Mouse (Mus musculus): Measurements from ENCODE around the gene Tm7sf2. TPM values are rescaled to one million over a fixed set of nuclear protein-coding genes. Genes with fewer than 3 reads are reported as not detected.
A peak's percentile ranks its signal among the peaks of the same experiment; 100 is the strongest.

The Tm7sf2 gene
- total and polyA plus RNA-seq, 3 experiments: 7.6 to 13.1 TPM; not detected in 1

DNA sequence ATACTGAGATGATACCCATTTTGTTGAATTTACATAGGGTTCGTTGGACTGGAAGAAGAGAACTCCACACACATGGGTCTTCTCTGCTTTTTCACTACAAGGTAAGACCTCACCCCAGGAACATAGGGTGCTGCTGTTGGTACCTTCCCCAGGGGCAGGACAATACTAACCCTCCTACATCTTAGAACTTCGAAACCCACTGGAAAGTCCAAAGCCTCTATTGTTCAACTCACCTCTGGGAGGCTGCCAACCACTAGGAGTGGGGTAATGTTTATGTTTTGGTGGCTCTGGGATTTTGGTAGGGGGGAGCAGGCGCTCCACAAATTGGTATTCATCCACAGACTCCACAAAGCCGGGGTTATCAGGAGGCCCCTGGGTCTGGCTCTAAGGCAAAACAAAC lies 11.5 kb downstream of the Tm7sf2 start:
- Histone ChIP-seq H3K27ac (ENCODE audit: control insufficient read depth, low read depth, low read length) (no peak overlapping the region), H3K79me2 (ENCODE audit: control insufficient read depth, insufficient read depth, low read length, poor library complexity) (peaks cover 39% of the 10 kb centered on the region), H3K4me3 (ENCODE audit: control insufficient read depth in 1 of 2, insufficient read depth in 1 of 2, low read depth in 2 of 2, low read length in 2 of 2) (peak overlapping the region; percentile 95), H3K36me3 (ENCODE audit: control insufficient read depth in 1 of 2, insufficient read depth in 2 of 2, low read length in 2 of 2) (peaks cover 8 to 18% of the 10 kb centered on the region in 2 experiments), H3K9ac (ENCODE audit: control insufficient read depth, low read depth, low read length, poor library complexity, severe bottlenecking) (peak overlapping the region; percentile 96), H3K4me1 (ENCODE audit: control insufficient read depth in 1 of 2, insufficient read depth in 2 of 2, low read length in 2 of 2) (peaks cover 0 to 10% of the 10 kb centered on the region in 2 experiments; a peak in 1 of 4 replicates), H3K27me3 (ENCODE audit: control insufficient read depth in 1 of 2, insufficient read depth in 2 of 2, low read length in 2 of 2) (no peaks in the 10 kb centered on the region), H3K9me3 (replicated peaks; ENCODE audit: insufficient read depth, low read length) (no peaks in the 10 kb centered on the region)
- TF ChIP-seq MYC (IDR thresholded peaks at IDR 0.05; ENCODE audit: low read depth, low read length): no peak
- TF ChIP-seq CHD2 (IDR thresholded peaks at IDR 0.05; ENCODE audit: low read length): no peak
- TF ChIP-seq TCF12 (IDR thresholded peaks at IDR 0.05; ENCODE audit: low read depth, low read length): no peak
- TF ChIP-seq POLR2AphosphoS5 (IDR thresholded peaks at IDR 0.05; ENCODE audit: borderline replicate concordance, low read depth, low read length): no peak
- TF ChIP-seq MAFK (IDR thresholded peaks at IDR 0.05; ENCODE audit: borderline replicate concordance, low read depth, low read length): no peak
- no peak for TF ChIP-seq MYB (IDR thresholded peaks at IDR 0.05; ENCODE audit: low read depth, low read length)
- no peak for TF ChIP-seq SMC3 (IDR thresholded peaks at IDR 0.05; ENCODE audit: low read depth, low read length)
- TF ChIP-seq ZMIZ1 (IDR thresholded peaks at IDR 0.05; ENCODE audit: low read depth, low read length): no peak
- TF ChIP-seq NRF1 (IDR thresholded peaks at IDR 0.05; ENCODE audit: insufficient read depth, low read depth, low read length, poor library complexity, severe bottlenecking): no peak
- no peak; a peak in 1 of 4 replicates for TF ChIP-seq POLR2A (IDR thresholded peaks at IDR 0.05; ENCODE audit: control insufficient read depth in 1 of 2, insufficient read depth in 1 of 2, low read depth in 1 of 2, low read length in 2 of 2, poor library complexity in 1 of 2)
- no peak for TF ChIP-seq ELF1 (IDR thresholded peaks at IDR 0.05; ENCODE audit: low read depth, low read length)
- no peak for TF ChIP-seq EP300 (IDR thresholded peaks at IDR 0.05; ENCODE audit: low read depth in 1 of 2, low read length in 2 of 2)
- no peak for DNase-seq (ENCODE audit: low read depth, low spot score)

DNA sequence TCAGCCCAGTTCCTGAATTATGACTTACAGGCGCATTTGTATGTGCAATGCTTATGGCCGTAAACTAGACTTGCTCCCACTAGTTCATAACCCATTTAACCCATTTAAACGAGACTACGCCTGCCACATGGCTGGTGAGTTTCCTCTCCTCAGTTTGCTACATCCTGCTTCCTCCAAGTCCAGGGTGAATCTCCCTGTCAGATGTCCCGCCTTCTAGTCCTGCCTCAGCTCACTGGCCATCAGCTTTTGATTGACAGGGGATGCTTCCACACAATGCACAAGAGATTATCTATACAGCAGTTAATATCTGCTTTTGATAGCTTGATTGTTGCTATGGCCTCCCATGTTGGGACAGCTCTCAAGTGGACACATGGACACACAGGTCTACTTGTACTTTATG lies 13.9 kb downstream of the Tm7sf2 start:
- Histone ChIP-seq H3K4me1 (ENCODE audit: control insufficient read depth in 1 of 2, insufficient read depth in 2 of 2, low read length in 2 of 2) (peaks cover 0 to 10% of the 10 kb centered on the region in 2 experiments; a peak in 1 of 4 replicates), H3K9ac (ENCODE audit: control insufficient read depth, low read depth, low read length, poor library complexity, severe bottlenecking) (no peak overlapping the region), H3K79me2 (ENCODE audit: control insufficient read depth, insufficient read depth, low read length, poor library complexity) (peaks cover 35% of the 10 kb centered on the region), H3K4me3 (ENCODE audit: control insufficient read depth in 1 of 2, insufficient read depth in 1 of 2, low read depth in 2 of 2, low read length in 2 of 2) (no peak overlapping the region), H3K9me3 (replicated peaks; ENCODE audit: insufficient read depth, low read length) (no peaks in the 10 kb centered on the region), H3K27ac (ENCODE audit: control insufficient read depth, low read depth, low read length) (no peak overlapping the region), H3K27me3 (ENCODE audit: control insufficient read depth in 1 of 2, insufficient read depth in 2 of 2, low read length in 2 of 2) (no peaks in the 10 kb centered on the region), H3K36me3 (ENCODE audit: control insufficient read depth in 1 of 2, insufficient read depth in 2 of 2, low read length in 2 of 2) (peaks cover 10 to 18% of the 10 kb centered on the region in 2 experiments)
- DNase-seq (ENCODE audit: low read depth, low spot score): peak; percentile 41
- TF ChIP-seq NELFE (IDR thresholded peaks at IDR 0.05; ENCODE audit: low read depth, low read length): no peak
- TF ChIP-seq KAT2A (conservative IDR thresholded peaks at IDR 0.05; ENCODE audit: low read depth, low read length): no peak
- no peak for TF ChIP-seq TCF12 (IDR thresholded peaks at IDR 0.05; ENCODE audit: low read depth, low read length)
- TF ChIP-seq TAL1 (IDR thresholded peaks at IDR 0.05; ENCODE audit: low read length): no peak
- 0 out of 2 replicates have a peak, but pooled peaks have one; percentile 38 for TF ChIP-seq MAX (IDR thresholded peaks at IDR 0.05; ENCODE audit: low read length)
- TF ChIP-seq MAFK (IDR thresholded peaks at IDR 0.05; ENCODE audit: borderline replicate concordance, low read depth, low read length): no peak
- no peak for TF ChIP-seq CHD2 (IDR thresholded peaks at IDR 0.05; ENCODE audit: low read length)
- TF ChIP-seq USF2 (IDR thresholded peaks at IDR 0.05; ENCODE audit: borderline replicate concordance in 1 of 2, insufficient read depth in 1 of 2, low read depth in 1 of 2, low read length in 2 of 2): no peak
- TF ChIP-seq MAZ (IDR thresholded peaks at IDR 0.05; ENCODE audit: low read depth, low read length): no peak
- TF ChIP-seq ZMIZ1 (IDR thresholded peaks at IDR 0.05; ENCODE audit: low read depth, low read length): 0 out of 2 replicates have a peak, but pooled peaks have one; percentile 44
- no peak for TF ChIP-seq POLR2A (IDR thresholded peaks at IDR 0.05; ENCODE audit: control insufficient read depth in 1 of 2, insufficient read depth in 1 of 2, low read depth in 1 of 2, low read length in 2 of 2, poor library complexity in 1 of 2)
- TF ChIP-seq TBP (IDR thresholded peaks at IDR 0.05; ENCODE audit: low read depth, low read length): no peak
- no peak for TF ChIP-seq CTCF (IDR thresholded peaks at IDR 0.05 in 2 of 3, conservative IDR thresholded peaks at IDR 0.05 in 1 of 3; ENCODE audit: control insufficient read depth in 1 of 3, insufficient read depth in 1 of 3, low read depth in 2 of 3, low read length in 3 of 3, poor library complexity in 1 of 3, severe bottlenecking in 1 of 3)
- no peak for TF ChIP-seq MEF2A (IDR thresholded peaks at IDR 0.05; ENCODE audit: extremely low read depth, insufficient replicate concordance, low read depth, low read length, poor library complexity, severe bottlenecking)
- no peak for TF ChIP-seq MXI1 (IDR thresholded peaks at IDR 0.05; ENCODE audit: low read depth, low read length)
- TF ChIP-seq CHD1 (IDR thresholded peaks at IDR 0.05; ENCODE audit: low read depth, low read length): no peak
- TF ChIP-seq RAD21 (IDR thresholded peaks at IDR 0.05; ENCODE audit: low read depth, low read length): no peak

Data from MEL (cell line).